Mouse (Mus musculus) erythroblast, embryonic 14.5 days (primary cell): ENCODE data around the gene Slc16a9.

Experiments
- GATA1 ChIP-seq: IDR thresholded peaks from 2 replicates; pipeline ENCODE4 v1.6.1; 2012; ENCODE audit warnings: low read length, inconsistent platforms, mixed read lengths
- TAL1 ChIP-seq: IDR thresholded peaks from 3 replicates; pipeline ENCODE4 v1.6.1; 2012; ENCODE audit warnings: low read length, inconsistent platforms, mixed read lengths

DNA sequence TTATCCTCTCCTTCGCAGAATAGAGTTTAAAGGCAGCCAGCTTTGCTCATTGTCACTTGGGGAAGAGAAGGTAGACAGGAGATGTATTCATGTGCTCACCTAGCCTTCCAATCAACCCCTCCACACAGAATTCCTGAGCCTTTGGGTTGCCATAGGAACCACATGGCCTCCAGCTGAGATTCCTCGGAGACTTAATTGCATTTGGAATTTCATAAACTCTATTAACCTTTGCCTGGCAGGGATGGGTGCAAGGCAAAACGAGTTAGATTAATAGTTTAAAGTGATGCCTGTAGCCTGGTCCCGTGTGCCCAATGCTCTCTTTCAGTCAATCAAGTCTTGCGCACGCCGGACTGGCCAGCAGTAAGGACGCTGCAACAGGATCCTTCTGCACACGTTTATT, 83.2 kb downstream of the Slc16a9 start:
- no peak for TF ChIP-seq GATA1
- TF ChIP-seq TAL1 = no peak
